Mouse (Mus musculus) layer of hippocampus, adult 9-11 months (tissue): ENCODE measurements around the gene Ncf1.

ENCODE experiments used
- DNase-seq: peaks from one replicate; pipeline ENCODE4 v3.0.0; 2022

Gene Ncf1

DNA sequence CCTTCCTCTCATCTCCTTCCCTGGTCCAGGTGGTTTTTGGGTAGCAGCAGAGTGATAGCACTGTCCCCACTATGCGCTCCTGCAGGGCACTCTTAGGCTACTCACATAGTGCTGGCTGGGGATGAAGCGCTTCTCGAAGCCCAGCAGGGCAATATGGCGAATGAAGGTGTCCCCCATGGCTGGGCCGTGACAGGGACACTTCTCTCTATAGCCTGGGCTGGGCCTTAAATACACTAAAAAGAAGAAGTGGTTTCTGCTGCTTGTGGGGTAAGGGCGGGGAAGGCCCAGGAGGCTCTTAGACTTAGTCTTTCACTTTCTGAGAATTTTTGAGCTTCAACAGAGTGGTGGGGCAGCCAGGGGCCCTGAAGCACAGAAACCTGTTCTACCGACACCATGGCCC is at the start of gene Ncf1:
Ncf1 (minus strand) TSS at position 235 of the 400 bp plus-strand sequence.
- DNase-seq: peak; percentile 63

DNA sequence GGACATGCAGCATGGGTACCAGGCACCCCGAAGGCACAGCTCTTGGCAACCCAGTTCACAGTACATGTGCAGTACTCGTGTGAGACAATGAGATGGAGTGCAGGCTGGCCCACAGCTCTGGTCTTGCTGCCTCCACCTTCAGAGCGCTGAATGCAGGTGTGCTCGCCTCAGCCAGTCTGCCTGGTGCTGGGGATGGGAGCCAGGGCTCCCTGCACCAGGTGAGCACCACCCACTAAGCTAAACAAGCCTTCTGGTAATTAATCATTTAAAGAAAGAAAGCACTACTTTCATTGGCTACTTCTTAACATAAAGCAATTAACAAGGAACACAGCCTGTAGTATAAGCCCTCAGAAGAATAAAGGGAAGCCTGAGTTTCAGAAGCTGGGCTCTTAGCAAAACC is 47.7 kb upstream of the Ncf1 start:
- DNase-seq: no peak

- DNase-seq: no peak
These were observed 46.1 kb upstream of the Ncf1 start for GRCm38 (mm10) chr5:134275556-134275955.

GRCm38 (mm10) chr5:134275021-134275420 is 45.6 kb upstream of the Ncf1 start:
- DNase-seq: no peak

DNA sequence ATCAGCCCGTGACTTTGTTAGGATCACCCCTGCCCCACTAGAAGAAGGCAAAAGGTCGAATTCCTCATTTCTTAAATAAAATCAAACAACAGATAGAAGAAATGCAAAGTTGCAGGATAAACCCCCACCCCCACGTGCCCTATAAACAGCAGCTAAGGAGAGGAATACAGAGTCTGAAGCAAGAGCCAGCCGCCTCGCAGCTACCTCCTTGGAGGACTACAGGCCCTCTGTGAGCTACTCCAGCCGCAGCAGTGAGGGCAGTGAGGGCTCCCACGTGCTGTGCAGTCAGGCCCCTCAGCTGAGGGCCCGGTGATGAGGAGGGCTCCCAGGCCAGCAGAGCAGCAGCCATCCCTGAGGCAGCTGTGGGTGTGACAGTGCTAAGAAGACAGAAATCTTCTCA is 44.3 kb upstream of the Ncf1 start:
- no peak for DNase-seq

DNA sequence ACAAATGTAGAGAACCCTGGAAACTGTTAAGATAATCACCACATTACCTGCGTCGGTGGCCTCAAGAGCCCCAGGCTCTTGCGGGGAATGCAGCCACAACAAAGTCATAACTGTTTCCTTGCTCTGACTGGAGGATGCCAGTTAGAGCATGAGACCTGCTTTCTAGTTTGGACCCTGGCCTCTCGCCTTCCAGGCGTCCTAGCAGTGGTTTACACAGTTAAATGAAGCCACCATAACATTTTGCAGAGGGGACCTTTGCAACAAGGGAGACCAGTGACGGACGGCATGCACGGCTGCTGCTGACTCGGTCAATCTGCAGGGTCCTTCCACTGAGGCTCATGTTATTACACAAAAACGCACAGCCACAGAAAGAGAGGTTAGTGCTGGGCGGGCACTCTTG is 43.3 kb upstream of the Ncf1 start:
- no peak for DNase-seq

GRCm38 (mm10) chr5:134271421-134271820 is 42.0 kb upstream of the Ncf1 start:
- no peak for DNase-seq

- no peak for DNase-seq
These were observed 41.1 kb upstream of the Ncf1 start for GRCm38 (mm10) chr5:134270566-134270965.

GRCm38 (mm10) chr5:134269751-134270150 is 40.3 kb upstream of the Ncf1 start:
- no peak for DNase-seq

DNA sequence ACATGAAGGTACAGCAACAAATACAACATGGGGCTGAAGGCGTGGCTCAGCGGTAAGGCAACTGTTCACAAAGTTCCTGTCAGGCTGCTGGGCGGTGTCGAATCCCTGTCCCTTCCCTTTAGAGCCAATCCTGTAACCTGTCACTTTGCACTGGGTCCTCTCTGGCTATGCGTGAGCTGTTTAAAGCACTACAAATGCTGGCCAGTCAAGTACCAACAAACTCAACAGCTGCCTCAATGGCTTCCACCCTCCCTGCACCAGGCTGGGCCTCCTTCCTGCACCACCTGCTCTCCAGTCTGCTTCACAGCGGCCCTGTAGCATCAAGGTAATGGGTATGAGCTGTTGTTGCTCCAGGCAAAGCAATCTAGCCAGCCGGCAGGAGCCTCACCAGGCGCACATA is 39.3 kb upstream of the Ncf1 start:
- no peak for DNase-seq

GRCm38 (mm10) chr5:134266404-134266803 is 37.0 kb upstream of the Ncf1 start:
- DNase-seq: no peak

GRCm38 (mm10) chr5:134265890-134266289 is 36.5 kb upstream of the Ncf1 start:
- no peak for DNase-seq

GRCm38 (mm10) chr5:134260001-134260636 is 30.7 kb upstream of the Ncf1 start:
- no peak for DNase-seq

DNA sequence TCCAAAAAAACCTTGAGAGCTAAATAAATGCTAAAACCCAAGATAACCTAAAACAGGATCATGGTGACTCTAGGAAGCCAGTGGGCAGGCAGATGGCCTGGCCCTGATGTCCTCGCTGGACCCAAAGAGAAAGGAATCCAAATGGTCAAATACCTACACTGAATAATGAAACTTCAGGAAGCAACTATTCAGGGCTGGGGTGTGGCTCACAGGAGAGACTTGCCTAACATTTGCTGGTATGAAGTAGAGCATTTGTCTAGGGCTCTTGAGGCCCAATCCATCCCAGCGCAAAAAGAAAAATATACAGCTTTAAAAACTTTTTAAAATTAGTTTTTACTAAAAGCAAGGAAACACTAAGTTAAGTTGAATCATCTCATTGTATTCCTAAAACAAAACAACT is 29.5 kb upstream of the Ncf1 start:
- no peak for DNase-seq

DNA sequence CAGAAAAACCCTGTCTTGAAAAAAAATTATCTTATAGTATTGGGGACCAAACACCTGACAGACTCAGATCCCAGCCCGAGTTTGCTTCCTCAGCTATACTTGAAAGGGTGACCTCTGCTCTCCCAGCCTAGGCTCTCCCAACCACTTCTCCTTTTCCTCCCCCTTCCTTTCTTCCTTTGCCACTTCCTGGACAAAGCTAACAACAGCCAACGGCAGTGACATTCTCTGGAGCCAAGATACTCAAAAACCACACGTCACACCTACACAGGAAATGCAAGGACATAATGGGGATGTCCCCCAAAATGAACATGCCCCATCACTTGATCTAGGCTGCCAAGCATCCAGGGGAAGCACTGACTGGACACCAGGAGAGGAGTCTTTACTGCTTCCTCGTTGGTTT is 29.0 kb upstream of the Ncf1 start:
- no peak for DNase-seq

DNA sequence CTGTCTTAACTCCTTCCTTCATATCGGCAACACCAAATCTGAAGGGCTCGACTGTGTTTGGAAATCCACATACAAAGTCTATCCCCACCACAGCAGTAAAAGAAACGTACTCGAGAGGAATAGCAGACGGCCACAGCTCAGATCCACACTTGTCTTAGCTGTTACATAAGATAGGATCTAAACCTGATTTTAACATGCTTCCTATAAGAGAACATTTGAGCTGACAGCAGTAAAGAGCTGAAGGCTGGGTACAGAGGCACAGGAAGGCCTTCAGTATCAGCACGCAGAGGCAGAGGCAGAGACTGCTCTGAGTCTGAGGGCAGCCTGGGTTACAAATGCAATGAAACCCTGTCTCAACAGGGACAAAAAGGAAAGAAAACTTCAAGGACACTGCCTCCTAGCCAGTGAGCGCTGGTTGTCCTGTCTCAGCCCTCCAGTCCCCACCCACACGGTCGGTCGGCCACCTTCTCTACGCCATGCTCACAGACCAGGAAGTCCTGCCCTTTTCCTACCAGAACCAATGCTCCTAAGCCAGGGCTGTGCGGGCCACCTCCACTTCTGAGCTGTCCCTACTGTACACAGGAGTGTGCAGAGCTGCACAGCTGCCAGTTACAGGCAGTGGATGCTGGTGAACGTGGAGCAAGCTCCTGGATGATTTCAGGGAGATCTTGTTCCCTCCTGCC is 28.1 kb upstream of the Ncf1 start:
- DNase-seq: no peak

- DNase-seq: no peak
These were observed 25.9 kb upstream of the Ncf1 start for GRCm38 (mm10) chr5:134255294-134255693.

GRCm38 (mm10) chr5:134253806-134254205 is 24.4 kb upstream of the Ncf1 start:
- DNase-seq: no peak

DNA sequence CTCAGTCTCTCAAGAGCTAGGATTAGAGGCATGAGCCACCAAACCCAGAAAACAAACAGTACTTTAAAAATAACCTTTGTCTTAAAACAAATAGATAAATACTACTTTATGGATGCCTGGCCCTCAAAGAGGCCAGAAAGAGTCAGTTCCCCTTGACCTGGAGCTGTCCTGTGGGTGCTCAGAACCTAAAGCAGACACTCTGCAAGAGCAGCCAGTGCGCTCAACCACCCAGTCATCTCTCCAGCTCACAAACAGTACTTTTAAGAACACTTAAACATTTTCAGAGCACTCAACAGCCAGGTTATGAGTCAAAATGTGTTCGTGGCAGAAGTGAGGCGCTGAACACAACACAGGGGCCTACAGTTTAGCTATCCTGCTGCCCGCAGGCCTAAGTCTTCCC is 21.7 kb upstream of the Ncf1 start:
- no peak for DNase-seq

GRCm38 (mm10) chr5:134250601-134251000 is 21.2 kb upstream of the Ncf1 start:
- DNase-seq: no peak

DNA sequence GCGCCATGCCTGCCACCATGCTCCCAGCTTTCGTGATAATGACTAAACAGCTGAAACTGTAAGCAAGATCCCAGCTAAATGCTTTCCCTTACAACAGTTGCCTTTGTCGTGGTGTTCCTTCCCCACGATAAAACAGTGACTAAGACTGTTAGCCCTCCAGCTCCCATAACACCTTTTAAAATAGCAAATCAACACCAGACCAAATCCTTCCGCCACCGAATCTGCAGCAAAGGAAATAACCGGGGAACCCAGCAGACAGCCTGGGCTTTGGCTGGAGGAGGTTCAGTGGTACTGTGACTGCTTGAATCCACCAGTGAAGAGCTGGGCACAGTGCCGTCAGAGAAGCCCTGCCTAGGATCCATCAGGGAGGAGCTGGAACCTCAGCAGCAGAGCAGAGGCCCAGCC is 19.8 kb upstream of the Ncf1 start:
- DNase-seq: no peak

DNA sequence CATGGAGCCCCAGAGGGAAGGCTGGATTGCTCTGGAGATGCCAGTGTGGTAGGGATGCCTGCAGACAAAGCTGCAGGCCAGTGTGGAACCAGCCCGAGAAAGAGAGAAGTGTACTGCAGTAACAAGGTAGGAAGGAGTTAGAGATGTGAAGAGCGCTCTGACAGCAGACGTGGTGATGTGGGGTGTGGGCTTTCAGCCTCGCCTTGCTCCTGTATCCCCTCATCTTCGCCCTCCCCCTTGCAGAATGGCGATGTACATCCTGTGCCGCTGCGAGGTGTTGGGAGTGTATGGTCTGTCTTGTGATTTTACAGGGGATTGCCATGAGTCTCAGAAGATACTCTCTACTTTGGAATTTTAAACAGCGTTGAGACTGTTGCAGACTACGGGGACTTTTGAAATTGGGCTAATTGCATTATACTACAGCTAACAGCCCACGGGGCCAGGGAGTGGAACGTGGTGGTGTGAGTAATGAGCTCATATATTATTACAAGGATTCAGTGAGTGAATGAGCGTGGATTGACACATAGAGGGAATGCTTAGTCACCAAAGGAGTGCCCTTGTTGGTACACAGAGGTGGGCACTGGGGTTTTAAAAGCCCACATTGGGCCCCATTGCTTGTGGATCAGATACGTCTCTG is 19.3 kb upstream of the Ncf1 start:
- DNase-seq: no peak

DNA sequence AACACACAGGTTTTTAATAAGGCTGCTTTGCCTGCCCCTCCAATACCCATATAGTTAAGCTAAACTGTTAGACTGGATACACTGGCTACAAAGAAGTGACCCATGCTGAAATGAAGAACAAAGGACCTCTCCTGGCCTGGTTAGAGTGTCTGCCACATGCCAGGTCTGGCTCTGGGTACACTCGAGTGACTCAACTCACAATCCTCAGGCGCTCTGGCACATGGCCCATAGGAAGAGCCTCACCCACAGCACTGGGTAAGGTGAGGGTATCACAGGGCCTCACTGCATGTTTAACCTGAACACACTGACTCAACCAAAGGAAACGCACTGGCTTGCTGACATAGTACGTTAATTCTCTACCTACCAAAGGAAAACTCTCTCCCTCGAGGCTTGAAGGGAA is 16.7 kb upstream of the Ncf1 start:
- DNase-seq: no peak

DNA sequence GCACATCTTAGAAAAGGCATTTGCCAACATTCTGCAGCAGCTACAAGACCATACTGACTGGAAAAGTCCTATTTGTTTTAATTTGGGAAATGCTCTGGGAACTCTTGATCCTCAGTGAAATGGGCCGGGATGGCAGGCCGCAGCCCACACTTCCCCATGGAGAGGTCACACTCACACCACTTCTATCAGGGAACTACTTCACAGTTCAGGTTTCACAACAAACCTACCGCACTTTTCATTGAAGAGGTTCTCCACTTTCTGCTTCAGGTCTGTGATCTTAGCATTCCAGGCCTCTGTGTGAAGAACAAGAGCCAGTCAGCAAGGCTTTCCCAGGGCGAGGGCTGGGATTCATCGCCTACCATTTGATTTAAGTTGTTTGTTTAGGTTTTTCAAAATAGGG is 15.5 kb upstream of the Ncf1 start:
- no peak for DNase-seq
